Mouse (Mus musculus) C2C12 (cell line): ENCODE data around the gene Coq8a. TPM values are rescaled to one million over a fixed set of nuclear protein-coding genes. Genes with fewer than 3 reads are reported as not detected.

Source experiments
- H3K27me3 ChIP-seq: one replicate; pipeline ENCODE4 v1.6.1; 2011; ENCODE audit not compliant: control insufficient read depth, insufficient read depth, insufficient read length
- H3K36me3 ChIP-seq: one replicate; pipeline ENCODE4 v1.6.1; 2011; ENCODE audit not compliant: control insufficient read depth, insufficient read depth
- H3K4me3 ChIP-seq: one replicate; pipeline ENCODE4 v1.5.1; 2011; ENCODE audit warnings: mild to moderate bottlenecking, control low read depth; ENCODE audit not compliant: poor library complexity, insufficient read depth, severe bottlenecking
- H3K79me2 ChIP-seq: one replicate; pipeline ENCODE4 v1.6.1; 2011; ENCODE audit not compliant: control insufficient read depth, insufficient read depth
- H3K79me3 ChIP-seq: one replicate; pipeline ENCODE4 v1.6.1; 2011; ENCODE audit warnings: low read depth, control low read depth
- H3ac ChIP-seq: one replicate; pipeline ENCODE3; 2011; ENCODE audit warnings: low read depth; ENCODE audit not compliant: control insufficient read depth, insufficient read length
- CEBPB ChIP-seq: IDR thresholded peaks from one replicate; pipeline ENCODE4 v1.6.1; 2011; ENCODE audit warnings: low read depth, mild to moderate bottlenecking, control low read depth, moderate library complexity
- CTCF ChIP-seq: IDR thresholded peaks from one replicate; pipeline ENCODE4 v1.5.1; 2011; ENCODE audit not compliant: control insufficient read depth, insufficient read depth, insufficient read length
- FOSL1 ChIP-seq: IDR thresholded peaks from one replicate; pipeline ENCODE4 v1.8.0; 2011; ENCODE audit warnings: mild to moderate bottlenecking, low read length; ENCODE audit not compliant: poor library complexity, insufficient read depth, severe bottlenecking
- MAX ChIP-seq: IDR thresholded peaks from one replicate; pipeline ENCODE4 v1.6.1; 2011; ENCODE audit warnings: mild to moderate bottlenecking, control low read depth
- MYOD1 ChIP-seq: IDR thresholded peaks from one replicate; pipeline ENCODE4 v1.6.1; 2011; ENCODE audit warnings: low read depth; ENCODE audit not compliant: control insufficient read depth, insufficient read length
- MYOG ChIP-seq: IDR thresholded peaks from one replicate; pipeline ENCODE4 v1.6.1; 2011; ENCODE audit not compliant: control insufficient read depth, insufficient read length; ENCODE audit errors: extremely low read depth
- USF1 ChIP-seq: IDR thresholded peaks from one replicate; pipeline ENCODE4 v1.6.1; 2011; ENCODE audit warnings: low read depth, mild to moderate bottlenecking, control low read depth, moderate library complexity
- polyA plus RNA-seq: library from polyadenylated mRNA; unstranded; fragments of >200 nt; fragmentation: generic; extraction: Trizol; gene quantifications from one replicate; pipeline ENCODE4 v1.2.1, GENCODE M21; 2012; ENCODE audit warnings: missing spikeins

Coq8a gene
- polyA plus RNA-seq, 1 experiment, result 0.21 TPM

DNA sequence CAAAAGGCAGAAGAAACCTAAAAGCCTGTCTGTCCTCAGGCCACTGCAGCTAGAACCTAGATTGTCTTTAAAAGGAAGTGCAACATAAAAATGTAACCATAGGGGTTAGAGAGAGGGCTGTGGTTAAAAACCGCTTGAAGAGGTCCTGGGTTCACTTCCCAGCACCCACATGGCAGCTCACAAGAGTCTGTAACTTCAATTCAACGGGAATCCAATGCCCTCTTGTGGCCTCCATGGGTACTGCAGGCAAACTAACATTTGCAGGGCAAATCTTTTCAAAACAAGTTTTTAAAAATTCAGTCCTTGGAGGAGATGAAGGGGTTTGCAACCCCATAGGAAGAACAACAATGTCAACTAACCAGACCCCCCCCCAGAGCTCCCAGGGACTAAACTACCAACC, 31.2 kb upstream of the Coq8a start:
- H3K4me3 ChIP-seq, result no peak overlapping the region
- no peaks in the 10 kb centered on the region for H3K36me3 ChIP-seq
- no peaks in the 10 kb centered on the region for H3K79me2 ChIP-seq
- no peaks in the 10 kb centered on the region for H3K79me3 ChIP-seq
- no peak overlapping the region for H3ac ChIP-seq
- no peak for TF ChIP-seq FOSL1
- no peak for TF ChIP-seq USF1
- no peak for TF ChIP-seq MAX
- TF ChIP-seq CEBPB, result no peak
- no peak for TF ChIP-seq CTCF
- no peak for TF ChIP-seq MYOG
- no peak for TF ChIP-seq MYOD1
- peaks cover 16% of the 10 kb centered on the region for H3K27me3 ChIP-seq

DNA sequence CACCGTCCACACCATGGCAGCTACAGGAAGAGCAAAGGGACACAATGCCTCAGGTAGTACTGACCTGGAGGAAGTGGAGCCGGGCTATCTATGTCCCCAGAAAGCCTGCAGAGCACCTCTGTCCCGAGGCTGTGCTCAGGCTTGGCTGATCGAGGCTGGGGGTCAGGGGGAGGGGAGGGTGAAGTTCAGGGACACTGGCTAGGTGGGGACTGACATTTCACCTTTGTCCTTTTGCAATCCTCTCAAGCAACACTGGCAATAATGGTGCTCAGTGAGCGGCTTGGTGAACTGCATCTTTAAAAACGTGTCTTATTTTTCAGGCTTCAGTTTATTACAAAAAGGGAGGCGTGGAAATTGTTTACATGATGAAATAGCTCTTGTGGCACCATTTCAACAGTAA, 30.5 kb upstream of the Coq8a start:
- Histone ChIP-seq H3K79me3 (no peaks in the 10 kb centered on the region), H3ac (no peak overlapping the region), H3K4me3 (no peak overlapping the region), H3K79me2 (no peaks in the 10 kb centered on the region), H3K36me3 (no peaks in the 10 kb centered on the region), H3K27me3 (peaks cover 16% of the 10 kb centered on the region)
- no peak for TF ChIP-seq MYOG

DNA sequence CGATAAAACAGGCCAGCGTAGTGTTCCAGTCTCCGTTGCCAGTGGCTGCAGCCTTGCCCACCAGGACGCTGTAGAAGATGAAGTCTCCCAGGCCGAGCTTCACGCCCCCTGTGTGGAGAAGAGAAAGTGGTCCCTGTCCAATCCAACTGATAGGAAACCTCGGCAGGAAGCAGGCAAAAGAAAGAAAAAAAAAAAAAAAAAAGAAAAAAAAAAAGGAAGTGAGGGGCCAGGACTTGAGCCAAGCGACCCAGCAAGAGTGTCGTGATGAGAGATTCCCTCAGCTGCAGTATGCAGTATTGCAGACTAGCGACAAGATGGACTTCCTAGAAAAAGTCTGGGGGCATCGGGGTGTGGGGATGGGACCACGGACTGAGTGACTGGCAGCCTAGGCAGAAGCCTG, 29.5 kb upstream of the Coq8a start:
- no peak for TF ChIP-seq MYOG
- TF ChIP-seq MYOD1, result no peak
- TF ChIP-seq FOSL1, result no peak
- no peak for TF ChIP-seq MAX
- peaks cover 22% of the 10 kb centered on the region for H3K27me3 ChIP-seq
- H3K79me2 ChIP-seq, result no peaks in the 10 kb centered on the region
- no peak overlapping the region for H3ac ChIP-seq
- no peaks in the 10 kb centered on the region for H3K79me3 ChIP-seq
- no peaks in the 10 kb centered on the region for H3K36me3 ChIP-seq
- H3K4me3 ChIP-seq, result no peak overlapping the region

DNA sequence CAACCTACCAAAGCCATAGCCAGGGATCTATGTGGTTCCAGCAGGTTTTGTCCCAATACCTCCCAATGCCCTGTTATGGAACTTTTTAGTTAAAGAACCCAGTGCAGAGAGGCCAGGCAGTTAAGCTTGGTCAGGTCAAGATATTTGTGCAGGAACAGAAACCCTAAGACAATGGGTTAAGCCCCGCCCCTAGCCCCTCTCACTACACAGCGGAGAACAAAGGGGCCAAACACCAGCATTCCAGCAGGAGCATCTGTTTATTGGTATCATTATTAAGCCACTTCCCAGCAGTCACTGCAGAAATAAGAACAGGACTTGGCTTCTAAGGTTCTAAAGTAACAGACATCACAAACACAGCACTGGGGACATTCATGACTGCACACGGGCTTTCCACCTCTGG, 27.4 kb upstream of the Coq8a start:
- Histone ChIP-seq H3K79me3 (no peaks in the 10 kb centered on the region), H3K36me3 (no peaks in the 10 kb centered on the region), H3K4me3 (no peak overlapping the region), H3K79me2 (no peaks in the 10 kb centered on the region), H3ac (no peak overlapping the region), H3K27me3 (peaks cover 21% of the 10 kb centered on the region)
- no peak for TF ChIP-seq CEBPB
- no peak for TF ChIP-seq MYOG
- TF ChIP-seq USF1, result no peak
- no peak for TF ChIP-seq FOSL1
- no peak for TF ChIP-seq CTCF
- no peak for TF ChIP-seq MYOD1
- no peak for TF ChIP-seq MAX

DNA sequence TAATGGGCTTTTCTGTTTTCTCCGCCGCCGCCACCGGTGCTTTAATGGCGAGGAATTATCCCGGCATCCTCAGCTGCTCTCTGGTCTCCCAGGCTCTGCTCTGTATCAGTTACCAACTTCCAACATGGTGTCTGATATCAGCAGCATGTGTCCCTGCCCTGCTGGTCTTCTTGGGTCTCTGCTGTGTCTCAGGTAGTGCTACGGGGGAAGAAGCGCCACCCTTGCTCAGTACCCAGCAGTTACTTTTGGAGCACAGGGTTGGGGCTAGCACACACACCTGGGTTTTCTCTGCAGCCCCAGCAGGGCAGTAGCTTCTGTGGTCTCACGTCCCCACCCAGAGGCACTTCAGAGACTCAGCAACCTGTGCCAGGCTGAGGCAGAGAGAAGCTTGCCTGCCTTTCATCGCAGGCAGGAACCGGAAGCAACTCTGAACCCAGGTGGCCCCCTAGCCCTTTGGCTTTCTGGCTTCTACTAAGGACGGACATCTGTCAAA, 26.9 kb upstream of the Coq8a start:
- Histone ChIP-seq H3ac (no peak overlapping the region), H3K4me3 (no peak overlapping the region), H3K27me3 (peaks cover 25% of the 10 kb centered on the region), H3K79me3 (no peaks in the 10 kb centered on the region), H3K79me2 (no peaks in the 10 kb centered on the region), H3K36me3 (no peaks in the 10 kb centered on the region)
- TF ChIP-seq CTCF (no peak), FOSL1 (no peak), CEBPB (no peak)

DNA sequence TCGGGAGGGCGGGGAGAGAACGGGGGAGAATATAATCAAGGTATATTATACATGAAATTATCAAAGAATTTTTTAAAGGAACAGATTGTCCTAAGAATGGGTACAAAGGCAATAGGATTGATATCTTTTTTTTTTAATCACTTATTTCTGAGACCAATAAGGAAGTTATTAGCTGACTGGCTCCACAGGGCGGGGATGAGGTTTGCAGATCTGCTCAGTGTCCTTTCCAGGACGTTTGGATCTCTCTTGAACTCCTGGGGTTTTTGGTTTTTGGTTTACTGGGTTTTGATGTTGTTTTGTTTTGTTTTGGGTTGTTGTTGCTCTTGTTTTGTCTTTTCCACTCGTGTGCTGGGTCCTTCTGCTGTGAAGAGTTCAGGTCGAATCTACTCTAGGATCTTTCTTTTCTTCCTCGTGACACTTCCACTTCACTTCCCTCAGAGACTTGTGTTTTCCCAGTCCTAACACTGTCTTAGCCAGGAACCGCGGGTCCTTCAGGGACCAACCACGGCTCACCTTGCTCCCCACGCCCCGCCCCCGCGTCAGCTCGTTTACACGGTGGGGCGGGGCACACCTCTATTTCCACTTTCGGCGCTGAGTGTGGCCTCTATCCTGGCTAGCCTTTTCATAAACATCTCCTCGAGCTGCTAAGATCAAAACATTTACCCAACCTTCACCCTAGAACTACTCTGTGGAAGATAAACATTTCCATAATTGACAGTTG, 26.3 kb upstream of the Coq8a start:
- no peaks in the 10 kb centered on the region for H3K79me2 ChIP-seq
- H3K79me3 ChIP-seq, result no peaks in the 10 kb centered on the region
- no peak overlapping the region for H3ac ChIP-seq
- H3K4me3 ChIP-seq, result no peak overlapping the region
- H3K27me3 ChIP-seq, result peaks cover 31% of the 10 kb centered on the region
- no peaks in the 10 kb centered on the region for H3K36me3 ChIP-seq
- TF ChIP-seq FOSL1 (no peak), USF1 (no peak), CTCF (no peak), MYOG (no peak), MAX (no peak), CEBPB (no peak), MYOD1 (no peak)
